Mouse (Mus musculus): ENCODE measurements around the gene Syt16. TPM values are rescaled to one million over a fixed set of nuclear protein-coding genes. Genes with fewer than 3 reads are reported as not detected.

Syt16 gene
- polyA plus RNA-seq, 1 experiment from 2014 or later: 0.52 TPM

GRCm38 (mm10) chr12:74189840-74190239, 192.4 kb downstream of the Syt16 start:
- Histone ChIP-seq H3K4me2 (no peak overlapping the region), H3K4me1 (ENCODE audit: control insufficient read depth, insufficient read depth, low read length) (no peaks in the 10 kb centered on the region), H3K36me3 (ENCODE audit: control insufficient read depth, insufficient read depth, low read length) (no peaks in the 10 kb centered on the region), H3K27me3 (ENCODE audit: control insufficient read depth, insufficient read depth, low read length) (no peaks in the 10 kb centered on the region), H3K4me3 (ENCODE audit: low read depth, low read length) (no peak overlapping the region), H3K9me3 (replicated peaks; ENCODE audit: control insufficient read depth, low read length) (no peaks in the 10 kb centered on the region), H3K27ac (ENCODE audit: low read depth, low read length) (no peak overlapping the region), H3K9ac (ENCODE audit: low read depth, low read length) (no peak overlapping the region)
- WGBS (ENCODE audit: insufficient replicate concordance): 77% methylated on average over 4 of the region's 4 CpGs
- ATAC-seq (replicated peaks; ENCODE audit: insufficient number of reproducible peaks, low FRiP score, low TSS enrichment): no peak

DNA sequence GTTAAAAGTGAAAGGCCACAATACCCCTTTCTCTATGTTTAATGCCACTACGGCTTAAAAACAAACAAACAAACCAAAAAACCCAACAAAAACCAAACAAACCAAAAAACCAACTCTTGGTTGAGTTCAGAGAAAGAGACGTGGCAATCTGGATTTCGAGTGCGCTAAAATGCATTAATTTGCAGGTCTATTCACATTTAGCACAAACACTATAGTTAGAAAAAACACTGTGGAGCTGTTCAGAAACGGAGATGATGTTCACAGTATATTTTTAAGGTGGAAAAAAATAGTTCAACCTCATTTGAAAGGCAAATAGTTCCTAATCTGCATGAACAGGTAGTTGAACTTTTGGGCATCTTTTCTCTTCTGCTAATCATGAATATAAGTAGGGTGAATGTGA, 192.8 kb downstream of the Syt16 start:
- Histone ChIP-seq H3K27ac (ENCODE audit: low read depth, low read length) (no peak overlapping the region), H3K9ac (ENCODE audit: low read depth, low read length) (no peak overlapping the region), H3K27me3 (ENCODE audit: control insufficient read depth, insufficient read depth, low read length) (no peaks in the 10 kb centered on the region), H3K4me1 (ENCODE audit: control insufficient read depth, insufficient read depth, low read length) (no peaks in the 10 kb centered on the region), H3K36me3 (ENCODE audit: control insufficient read depth, insufficient read depth, low read length) (no peaks in the 10 kb centered on the region), H3K4me2 (no peak overlapping the region), H3K4me3 (ENCODE audit: low read depth, low read length) (no peak overlapping the region), H3K9me3 (replicated peaks; ENCODE audit: control insufficient read depth, low read length) (no peaks in the 10 kb centered on the region)
- no peak for ATAC-seq (replicated peaks; ENCODE audit: insufficient number of reproducible peaks, low FRiP score, low TSS enrichment)
- 87% methylated on average over 5 of the region's 5 CpGs for WGBS (ENCODE audit: insufficient replicate concordance)

DNA sequence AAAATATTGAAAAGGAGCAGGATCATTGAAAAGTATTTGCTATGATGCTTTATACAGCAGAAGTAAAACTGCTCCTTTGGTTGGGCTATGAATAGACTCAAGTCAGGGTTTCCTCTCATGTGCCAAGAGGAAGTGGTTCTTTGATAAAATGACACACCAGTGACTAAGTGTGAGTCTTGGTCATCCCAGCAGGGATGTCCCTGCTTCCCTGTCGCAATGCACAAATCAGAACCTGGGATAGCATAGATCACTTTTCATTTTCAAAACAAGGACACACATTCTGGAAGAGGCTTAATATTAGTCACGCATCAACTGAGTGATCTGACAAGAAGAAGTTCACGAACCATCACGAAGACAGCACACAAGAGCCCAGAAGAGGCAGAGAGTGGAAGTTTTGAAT, 195.1 kb downstream of the Syt16 start:
- Histone ChIP-seq H3K4me2 (no peak overlapping the region), H3K36me3 (ENCODE audit: control insufficient read depth, insufficient read depth, low read length) (no peaks in the 10 kb centered on the region), H3K4me3 (ENCODE audit: low read depth, low read length) (no peak overlapping the region), H3K9me3 (replicated peaks; ENCODE audit: control insufficient read depth, low read length) (no peaks in the 10 kb centered on the region), H3K9ac (ENCODE audit: low read depth, low read length) (no peak overlapping the region), H3K4me1 (ENCODE audit: control insufficient read depth, insufficient read depth, low read length) (no peaks in the 10 kb centered on the region), H3K27ac (ENCODE audit: low read depth, low read length) (no peak overlapping the region), H3K27me3 (ENCODE audit: control insufficient read depth, insufficient read depth, low read length) (no peaks in the 10 kb centered on the region)
- 70% methylated on average over 4 of the region's 4 CpGs for WGBS (ENCODE audit: insufficient replicate concordance)
- ATAC-seq (replicated peaks; ENCODE audit: insufficient number of reproducible peaks, low FRiP score, low TSS enrichment): no peak

GRCm38 (mm10) chr12:74201410-74201809, 203.9 kb downstream of the Syt16 start:
- Histone ChIP-seq H3K4me3 (ENCODE audit: low read depth, low read length) (no peak overlapping the region), H3K4me2 (no peak overlapping the region), H3K27ac (ENCODE audit: low read depth, low read length) (no peak overlapping the region), H3K9ac (ENCODE audit: low read depth, low read length) (no peak overlapping the region), H3K36me3 (ENCODE audit: control insufficient read depth, insufficient read depth, low read length) (no peaks in the 10 kb centered on the region), H3K27me3 (ENCODE audit: control insufficient read depth, insufficient read depth, low read length) (no peaks in the 10 kb centered on the region), H3K9me3 (replicated peaks; ENCODE audit: control insufficient read depth, low read length) (no peaks in the 10 kb centered on the region), H3K4me1 (ENCODE audit: control insufficient read depth, insufficient read depth, low read length) (no peaks in the 10 kb centered on the region)
- no peak for ATAC-seq (replicated peaks; ENCODE audit: insufficient number of reproducible peaks, low FRiP score, low TSS enrichment)
- 84% methylated on average over 5 of the region's 5 CpGs for WGBS (ENCODE audit: insufficient replicate concordance)

DNA sequence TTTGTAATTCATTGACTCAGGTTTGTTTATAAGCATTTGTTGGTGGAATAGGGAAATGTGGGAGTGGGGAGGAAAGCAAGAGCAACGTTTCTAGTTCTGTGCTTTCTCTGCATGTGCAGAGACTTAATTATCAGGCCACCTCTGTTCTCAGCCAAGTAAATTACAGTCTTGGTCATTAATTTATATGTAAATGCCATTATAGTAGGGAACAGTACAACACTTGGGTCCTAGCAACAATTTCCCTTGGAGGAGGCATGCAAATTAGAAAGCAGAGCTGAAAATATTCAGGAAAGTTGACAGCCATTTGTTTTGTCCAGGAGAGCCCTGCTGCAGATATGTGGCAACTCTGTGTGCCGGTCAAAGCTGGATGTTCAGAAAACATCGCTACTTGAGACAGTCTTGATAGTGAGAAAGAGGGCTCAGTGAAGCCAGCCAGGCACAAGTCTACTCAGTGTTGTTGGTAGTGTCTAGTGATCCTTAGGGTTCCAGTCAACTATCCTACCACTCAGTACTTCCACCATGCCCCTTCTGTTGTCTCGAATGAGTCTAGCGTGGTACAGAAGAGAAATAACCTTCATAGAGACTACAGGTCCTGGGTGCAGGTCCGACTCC, 205.1 kb downstream of the Syt16 start:
- Histone ChIP-seq H3K4me3 (ENCODE audit: low read depth, low read length) (no peak overlapping the region), H3K9ac (ENCODE audit: low read depth, low read length) (no peak overlapping the region), H3K27ac (ENCODE audit: low read depth, low read length) (no peak overlapping the region), H3K4me2 (no peak overlapping the region), H3K36me3 (ENCODE audit: control insufficient read depth, insufficient read depth, low read length) (no peaks in the 10 kb centered on the region), H3K4me1 (ENCODE audit: control insufficient read depth, insufficient read depth, low read length) (no peaks in the 10 kb centered on the region), H3K27me3 (ENCODE audit: control insufficient read depth, insufficient read depth, low read length) (no peaks in the 10 kb centered on the region), H3K9me3 (replicated peaks; ENCODE audit: control insufficient read depth, low read length) (no peaks in the 10 kb centered on the region)
- 83% methylated on average over 6 of the region's 6 CpGs for WGBS (ENCODE audit: insufficient replicate concordance)
- ATAC-seq (replicated peaks; ENCODE audit: insufficient number of reproducible peaks, low FRiP score, low TSS enrichment): no peak

DNA sequence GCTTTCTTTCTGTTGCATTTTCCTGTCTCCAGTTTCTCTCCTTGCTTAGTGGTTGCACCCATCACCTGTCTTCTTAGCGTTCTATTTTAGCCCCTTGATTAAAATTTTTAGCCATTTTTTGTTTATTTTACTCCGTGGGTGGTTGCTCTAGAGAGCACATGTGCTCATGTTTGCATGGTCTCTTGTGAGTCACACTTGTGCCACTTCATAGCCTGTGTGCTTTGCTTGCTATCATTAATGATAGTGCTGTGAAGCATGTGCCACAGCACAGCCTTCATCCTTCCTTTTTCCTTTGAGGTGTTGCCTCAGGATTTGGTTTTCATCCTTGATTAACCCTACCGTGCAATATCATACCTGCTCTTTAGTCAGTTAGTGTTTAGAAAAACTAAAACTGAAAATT, 214.7 kb downstream of the Syt16 start:
- Histone ChIP-seq H3K4me1 (ENCODE audit: control insufficient read depth, insufficient read depth, low read length) (no peaks in the 10 kb centered on the region), H3K9ac (ENCODE audit: low read depth, low read length) (no peak overlapping the region), H3K27ac (ENCODE audit: low read depth, low read length) (no peak overlapping the region), H3K27me3 (ENCODE audit: control insufficient read depth, insufficient read depth, low read length) (no peaks in the 10 kb centered on the region), H3K4me3 (ENCODE audit: low read depth, low read length) (no peak overlapping the region), H3K36me3 (ENCODE audit: control insufficient read depth, insufficient read depth, low read length) (no peaks in the 10 kb centered on the region), H3K4me2 (no peak overlapping the region), H3K9me3 (replicated peaks; ENCODE audit: control insufficient read depth, low read length) (no peaks in the 10 kb centered on the region)
- ATAC-seq (replicated peaks; ENCODE audit: insufficient number of reproducible peaks, low FRiP score, low TSS enrichment): no peak
- 64% methylated on average over 3 of the region's 3 CpGs for WGBS (ENCODE audit: insufficient replicate concordance)

DNA sequence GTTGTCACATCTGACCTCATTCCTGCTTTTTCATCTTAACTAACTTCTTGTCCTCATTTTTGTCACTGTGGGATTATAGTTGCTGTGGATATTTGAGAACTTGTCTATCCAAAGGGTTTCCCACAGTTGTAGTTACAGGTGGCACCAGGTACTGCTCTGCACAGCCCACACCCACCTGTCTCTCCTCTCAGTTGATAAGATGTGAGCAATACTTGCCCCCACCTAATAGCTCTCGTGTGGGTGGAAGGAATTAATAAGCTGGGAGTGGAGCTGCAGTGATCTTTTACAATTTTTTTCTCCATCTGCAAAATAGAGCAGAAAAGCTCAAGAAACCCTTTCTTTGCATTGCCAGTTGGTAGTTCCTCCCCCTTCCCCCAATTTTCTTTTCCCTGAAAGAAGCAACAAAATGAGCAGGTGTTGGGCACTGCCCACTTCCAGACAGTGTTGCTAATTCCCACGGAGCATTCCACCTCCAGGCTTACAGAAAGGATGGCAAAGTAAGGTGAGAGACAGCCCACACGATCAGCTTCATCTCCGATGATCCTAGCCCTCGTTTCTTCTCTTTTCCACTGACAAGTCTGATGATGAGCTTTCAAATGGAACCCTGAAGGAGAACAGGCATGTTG, 218.8 kb downstream of the Syt16 start:
- no peaks in the 10 kb centered on the region for H3K36me3 ChIP-seq (ENCODE audit: control insufficient read depth, insufficient read depth, low read length)
- ATAC-seq (replicated peaks; ENCODE audit: insufficient number of reproducible peaks, low FRiP score, low TSS enrichment): no peak
- no peaks in the 10 kb centered on the region for H3K9me3 ChIP-seq (replicated peaks; ENCODE audit: control insufficient read depth, low read length)
- no peaks in the 10 kb centered on the region for H3K27me3 ChIP-seq (ENCODE audit: control insufficient read depth, insufficient read depth, low read length)
- H3K4me3 ChIP-seq (ENCODE audit: low read depth, low read length): no peak overlapping the region
- H3K4me1 ChIP-seq (ENCODE audit: control insufficient read depth, insufficient read depth, low read length): no peaks in the 10 kb centered on the region
- H3K27ac ChIP-seq (ENCODE audit: low read depth, low read length): no peak overlapping the region
- no peak overlapping the region for H3K4me2 ChIP-seq
- 65% methylated on average over 5 of the region's 5 CpGs for WGBS (ENCODE audit: insufficient replicate concordance)
- H3K9ac ChIP-seq (ENCODE audit: low read depth, low read length): no peak overlapping the region

- H3K9ac ChIP-seq (ENCODE audit: low read depth, low read length): no peak overlapping the region
- no peak overlapping the region for H3K4me3 ChIP-seq (ENCODE audit: low read depth, low read length)
- no peak overlapping the region for H3K27ac ChIP-seq (ENCODE audit: low read depth, low read length)
- no peak overlapping the region for H3K4me2 ChIP-seq
- no peaks in the 10 kb centered on the region for H3K4me1 ChIP-seq (ENCODE audit: control insufficient read depth, insufficient read depth, low read length)
- H3K9me3 ChIP-seq (replicated peaks; ENCODE audit: control insufficient read depth, low read length): no peaks in the 10 kb centered on the region
- H3K36me3 ChIP-seq (ENCODE audit: control insufficient read depth, insufficient read depth, low read length): no peaks in the 10 kb centered on the region
- 62% methylated on average over 4 of the region's 4 CpGs for WGBS (ENCODE audit: insufficient replicate concordance)
- no peaks in the 10 kb centered on the region for H3K27me3 ChIP-seq (ENCODE audit: control insufficient read depth, insufficient read depth, low read length)
- ATAC-seq (replicated peaks; ENCODE audit: insufficient number of reproducible peaks, low FRiP score, low TSS enrichment): no peak; the same call in 1 of the 2 replicates
Measured at GRCm38 (mm10) chr12:74219909-74220308, 222.4 kb downstream of the Syt16 start.

DNA sequence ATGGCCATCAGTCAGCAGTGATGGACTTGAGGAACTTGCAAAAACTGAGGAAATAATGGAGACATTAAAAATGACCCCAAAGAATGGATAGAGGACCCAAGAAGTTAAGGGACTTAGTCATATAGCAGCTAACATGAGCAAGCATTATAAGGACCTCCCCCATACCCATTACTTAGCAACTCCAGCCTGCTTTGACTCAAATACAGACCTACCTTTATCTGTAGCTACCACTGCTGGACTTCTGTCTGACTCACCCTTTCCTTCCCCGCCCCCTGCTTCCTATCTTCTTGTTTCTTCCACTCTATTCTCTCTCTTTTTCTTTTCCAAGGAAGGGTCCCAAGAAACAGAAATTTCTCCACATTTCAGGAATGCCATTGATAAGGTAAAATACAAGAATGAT, 223.2 kb downstream of the Syt16 start:
- Histone ChIP-seq H3K36me3 (ENCODE audit: control insufficient read depth, insufficient read depth, low read length) (no peaks in the 10 kb centered on the region), H3K9ac (ENCODE audit: low read depth, low read length) (no peak overlapping the region), H3K9me3 (replicated peaks; ENCODE audit: control insufficient read depth, low read length) (no peaks in the 10 kb centered on the region), H3K4me3 (ENCODE audit: low read depth, low read length) (no peak overlapping the region), H3K27ac (ENCODE audit: low read depth, low read length) (0 out of 2 replicates have a peak overlapping the region, but pooled peaks have one; percentile 10), H3K27me3 (ENCODE audit: control insufficient read depth, insufficient read depth, low read length) (no peaks in the 10 kb centered on the region), H3K4me2 (no peak overlapping the region), H3K4me1 (ENCODE audit: control insufficient read depth, insufficient read depth, low read length) (no peaks in the 10 kb centered on the region)
- ATAC-seq (replicated peaks; ENCODE audit: insufficient number of reproducible peaks, low FRiP score, low TSS enrichment): peak; percentile 83
- 56% methylated on average over 1 of the region's 1 CpGs for WGBS (ENCODE audit: insufficient replicate concordance)

All from heart, embryonic 11.5 days (tissue).